Mouse (Mus musculus): ENCODE data around the gene Smco2. TPM values are rescaled to one million over a fixed set of nuclear protein-coding genes. Genes with fewer than 3 reads are reported as not detected.
"Not testable (repeated sequence)": the region's sequence is repeated elsewhere in the genome, so short reads cannot be mapped to it uniquely, and the experiment has no call there.

The Smco2 gene
- polyA plus RNA-seq, 1 experiment from 2014 or later, result not detected

DNA sequence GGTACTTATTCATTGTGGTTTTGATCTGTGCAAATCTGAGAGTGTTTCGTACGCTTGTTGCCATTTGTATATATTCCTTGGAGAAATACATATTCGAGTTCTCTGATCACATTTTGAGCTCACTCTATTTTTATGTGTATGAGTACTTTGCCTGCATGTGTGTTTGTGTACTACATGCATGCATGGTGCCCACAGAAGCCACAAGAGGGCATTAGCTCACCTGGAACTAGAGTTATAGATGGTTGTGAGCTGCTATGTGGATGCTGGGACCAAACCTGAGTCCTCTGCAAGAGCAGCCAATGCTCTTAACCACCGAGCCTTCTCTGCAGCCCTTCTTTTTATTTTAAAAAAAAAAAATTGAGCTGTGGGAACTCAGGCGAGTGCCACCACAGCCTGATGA lies 11.5 kb upstream of the Smco2 start:
- Histone ChIP-seq H3K36me3 (no peaks in the 10 kb centered on the region), H3K9me3 (replicated peaks) (no peaks in the 10 kb centered on the region), H3K4me3 (no peak overlapping the region), H3K4me1 (peaks cover 13% of the 10 kb centered on the region), H3K27ac (replicated peaks) (no peak overlapping the region), H3K27me3 (ENCODE audit: low read depth, poor library complexity, severe bottlenecking) (no peaks in the 10 kb centered on the region)
- no peak for DNase-seq (ENCODE audit: low spot score)
- 91% methylated on average over 5 of the region's 5 CpGs for WGBS

DNA sequence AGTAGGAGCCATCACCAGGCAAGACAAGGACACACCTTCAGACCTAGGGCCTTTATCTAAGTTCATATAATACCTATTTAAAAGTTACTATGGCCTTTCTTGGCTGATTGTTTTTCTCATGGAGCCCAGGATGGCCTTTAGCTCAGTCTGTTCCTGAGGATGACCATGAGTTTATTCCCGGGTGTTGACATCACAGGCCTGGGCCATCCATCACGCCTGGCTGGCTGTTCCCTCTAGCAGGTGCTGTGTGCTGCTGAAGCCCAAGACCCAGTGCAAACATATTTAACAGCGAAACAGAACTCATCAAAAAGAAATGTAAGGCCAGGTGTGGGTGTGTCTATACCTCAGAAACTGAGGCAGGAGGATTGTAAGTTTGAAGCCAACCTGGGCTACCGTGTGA lies 11.0 kb upstream of the Smco2 start:
- no peak for DNase-seq (ENCODE audit: low spot score)
- Histone ChIP-seq H3K27ac (replicated peaks) (no peak overlapping the region), H3K27me3 (ENCODE audit: low read depth, poor library complexity, severe bottlenecking) (no peaks in the 10 kb centered on the region), H3K4me1 (peaks cover 13% of the 10 kb centered on the region), H3K9me3 (replicated peaks) (no peaks in the 10 kb centered on the region), H3K4me3 (no peak overlapping the region), H3K36me3 (no peaks in the 10 kb centered on the region)
- 86% methylated on average over 4 of the region's 4 CpGs for WGBS

DNA sequence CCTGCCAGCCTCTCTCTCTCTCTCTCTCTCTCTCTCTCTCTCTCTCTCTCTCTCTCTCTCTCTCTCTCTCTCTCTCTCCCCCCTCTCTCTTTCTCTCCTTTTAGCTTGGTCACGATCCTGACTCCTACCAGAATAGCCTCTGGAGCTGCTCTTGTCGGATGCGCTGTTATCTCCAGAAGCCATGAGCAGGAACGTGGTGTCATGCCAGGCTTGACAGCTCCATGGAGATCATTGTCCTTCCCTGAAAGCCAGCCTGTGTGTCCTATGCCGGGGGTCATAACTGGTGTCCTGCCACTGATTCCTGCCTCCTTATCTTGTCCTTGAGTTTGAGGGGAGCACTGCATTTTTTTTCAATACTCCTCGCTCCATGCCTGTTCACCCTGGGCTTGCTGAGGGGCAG lies 5.0 kb upstream of the Smco2 start:
- no peak overlapping the region for H3K27ac ChIP-seq (replicated peaks)
- no peak for DNase-seq (ENCODE audit: low spot score)
- H3K36me3 ChIP-seq, result no peaks in the 10 kb centered on the region
- H3K4me3 ChIP-seq, result no peak overlapping the region
- H3K4me1 ChIP-seq, result peaks cover 12% of the 10 kb centered on the region
- H3K9me3 ChIP-seq (replicated peaks), result no peaks in the 10 kb centered on the region
- no peaks in the 10 kb centered on the region for H3K27me3 ChIP-seq (ENCODE audit: low read depth, poor library complexity, severe bottlenecking)
- 89% methylated on average over 6 of the region's 6 CpGs for WGBS

DNA sequence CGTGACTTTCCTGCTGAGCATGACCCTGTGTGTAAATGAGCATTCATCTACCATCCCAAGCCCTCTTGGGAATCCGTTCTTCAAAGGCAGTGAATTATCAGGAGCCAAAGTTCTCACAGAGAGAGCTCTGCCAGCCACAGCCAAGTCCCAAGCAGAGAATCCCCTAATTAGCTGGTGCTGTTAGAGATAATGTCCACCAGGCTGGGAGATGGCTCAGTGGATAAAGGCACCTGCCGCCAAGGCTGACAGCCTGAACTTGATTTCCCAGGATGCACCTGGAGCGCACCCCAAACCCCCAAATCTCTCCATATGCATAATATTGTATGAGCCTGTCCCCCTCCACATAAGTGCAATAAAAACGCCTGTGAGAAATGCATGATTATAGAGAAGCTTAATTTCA lies 4.6 kb upstream of the Smco2 start:
- WGBS, result 78% methylated on average over 5 of the region's 5 CpGs
- Histone ChIP-seq H3K4me1 (peaks cover 14% of the 10 kb centered on the region), H3K27me3 (ENCODE audit: low read depth, poor library complexity, severe bottlenecking) (no peaks in the 10 kb centered on the region), H3K36me3 (no peaks in the 10 kb centered on the region), H3K9me3 (replicated peaks) (no peaks in the 10 kb centered on the region), H3K27ac (replicated peaks) (no peak overlapping the region), H3K4me3 (no peak overlapping the region)
- DNase-seq (ENCODE audit: low spot score), result no peak

DNA sequence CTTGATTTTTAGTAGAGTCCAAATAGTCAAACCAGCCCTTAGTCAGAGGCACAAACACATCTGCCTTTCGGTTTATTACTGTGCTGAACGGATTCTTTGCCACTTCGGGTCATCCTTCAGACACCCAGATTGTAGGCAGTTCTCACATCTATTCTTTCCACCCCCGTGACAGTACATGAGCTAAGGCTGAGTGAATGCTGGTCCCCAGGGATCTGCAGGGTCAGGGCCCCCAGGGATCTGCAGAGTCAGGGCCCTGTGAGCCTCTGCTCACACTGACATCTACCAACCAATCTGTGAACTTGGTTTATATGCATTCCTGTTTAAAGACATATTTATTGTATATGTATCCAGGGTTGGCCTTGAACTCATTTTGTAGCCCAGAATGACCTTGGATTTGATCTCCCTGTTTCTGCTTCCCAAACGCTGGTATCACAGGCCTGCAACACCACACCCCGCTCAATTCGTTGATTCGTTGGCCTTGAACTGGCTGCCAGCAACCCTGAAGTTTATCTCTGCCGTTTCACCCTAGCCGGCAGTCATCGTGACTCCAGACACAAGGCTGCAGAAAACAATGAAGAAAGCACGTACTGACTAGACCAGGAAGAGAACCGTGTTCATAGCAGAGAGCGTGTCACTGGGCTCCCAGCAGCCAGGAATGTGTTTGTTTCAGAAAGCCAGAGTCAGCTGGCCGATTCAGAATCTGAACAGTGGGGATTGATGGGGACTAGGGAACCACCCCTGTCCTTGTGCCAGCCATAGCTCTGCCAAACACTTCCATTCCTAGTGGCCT lies 3.7 kb upstream of the Smco2 start:
- Histone ChIP-seq H3K9me3 (replicated peaks) (no peaks in the 10 kb centered on the region), H3K4me3 (no peak overlapping the region), H3K36me3 (no peaks in the 10 kb centered on the region), H3K27me3 (ENCODE audit: low read depth, poor library complexity, severe bottlenecking) (no peaks in the 10 kb centered on the region), H3K4me1 (peaks cover 14% of the 10 kb centered on the region), H3K27ac (replicated peaks) (no peak overlapping the region)
- DNase-seq (ENCODE audit: low spot score), result no peak
- WGBS, result 87% methylated on average over 15 of the region's 15 CpGs

DNA sequence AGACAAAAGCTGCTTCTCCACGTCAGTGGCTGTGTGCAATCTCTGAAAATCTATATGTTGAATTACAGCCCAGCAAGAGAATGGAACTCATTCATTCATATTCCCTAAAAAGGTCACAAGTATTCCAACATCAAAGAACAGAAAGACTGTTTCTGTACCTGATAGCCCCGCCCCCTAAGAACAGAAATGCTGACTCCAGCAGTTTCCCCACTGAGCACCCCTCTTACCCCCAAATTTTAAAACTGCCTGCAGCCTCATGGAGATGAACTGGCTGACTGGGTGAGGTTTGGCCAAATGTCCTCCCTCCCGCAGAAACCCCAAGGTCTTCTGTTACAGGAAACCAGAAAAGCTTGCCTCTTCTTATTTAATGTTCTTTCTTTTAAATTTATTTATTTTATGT lies 2.5 kb upstream of the Smco2 start:
- H3K36me3 ChIP-seq, result no peaks in the 10 kb centered on the region
- no peaks in the 10 kb centered on the region for H3K9me3 ChIP-seq (replicated peaks)
- H3K4me1 ChIP-seq, result peaks cover 14% of the 10 kb centered on the region
- no peak overlapping the region for H3K4me3 ChIP-seq
- DNase-seq (ENCODE audit: low spot score), result no peak
- H3K27ac ChIP-seq (replicated peaks), result no peak overlapping the region
- WGBS, result 82% methylated on average over 3 of the region's 3 CpGs
- H3K27me3 ChIP-seq (ENCODE audit: low read depth, poor library complexity, severe bottlenecking), result no peaks in the 10 kb centered on the region

DNA sequence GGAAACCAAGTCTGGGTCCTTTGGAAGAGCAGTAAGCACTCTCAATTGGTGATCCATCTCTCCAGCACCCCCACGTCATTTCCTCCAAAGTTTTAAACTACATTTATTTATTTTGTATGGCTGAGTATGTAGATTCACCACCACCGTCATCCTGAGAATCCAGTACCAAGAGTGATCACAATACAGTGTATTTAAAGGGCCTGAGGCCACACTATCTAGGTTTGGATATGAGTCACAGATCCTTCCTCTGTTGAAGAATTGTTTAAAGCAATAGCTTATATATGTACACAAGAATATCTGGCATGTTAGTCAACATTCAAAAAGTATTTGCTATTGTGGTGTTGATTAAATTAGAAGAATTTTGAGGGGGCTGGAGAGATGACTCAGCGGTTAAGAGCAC lies 1.6 kb upstream of the Smco2 start:
- Histone ChIP-seq H3K36me3 (no peaks in the 10 kb centered on the region), H3K4me3 (no peak overlapping the region), H3K27me3 (ENCODE audit: low read depth, poor library complexity, severe bottlenecking) (no peaks in the 10 kb centered on the region), H3K9me3 (replicated peaks) (no peaks in the 10 kb centered on the region), H3K4me1 (peaks cover 10% of the 10 kb centered on the region; the same call in 1 of the 2 replicates), H3K27ac (replicated peaks) (no peak overlapping the region)
- no peak for DNase-seq (ENCODE audit: low spot score)
- WGBS, result 85% methylated on average over 3 of the region's 3 CpGs

DNA sequence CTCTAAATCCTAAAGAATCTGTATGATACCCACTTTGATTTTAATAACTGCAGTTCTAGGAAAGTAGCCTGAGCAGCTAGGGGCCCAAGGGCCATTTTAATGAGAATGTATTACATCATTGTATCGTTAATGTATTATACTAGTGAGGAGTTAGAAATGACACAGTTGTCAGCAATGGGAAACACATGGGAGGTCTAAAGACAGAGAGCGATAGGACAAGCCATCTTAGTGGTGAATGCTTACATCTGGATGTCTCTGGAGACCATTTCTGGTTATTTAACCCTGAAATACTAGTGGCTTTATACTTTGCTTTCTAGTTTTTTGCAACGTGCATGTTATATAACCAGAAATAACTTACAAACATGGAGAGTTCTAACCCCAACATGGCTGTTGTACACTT lies 2.0 kb downstream of the Smco2 start:
- WGBS, result 88% methylated on average over 3 of the region's 3 CpGs
- H3K27me3 ChIP-seq (ENCODE audit: low read depth, poor library complexity, severe bottlenecking), result no peaks in the 10 kb centered on the region
- 0 out of 2 replicates have a peak, but pooled peaks cover 3% of the 10 kb centered on the region for H3K9me3 ChIP-seq (replicated peaks)
- no peaks in the 10 kb centered on the region for H3K36me3 ChIP-seq
- peaks cover 5% of the 10 kb centered on the region; the same call in 1 of the 2 replicates for H3K4me1 ChIP-seq
- H3K27ac ChIP-seq (replicated peaks), result no peak overlapping the region
- DNase-seq (ENCODE audit: low spot score), result no peak
- H3K4me3 ChIP-seq, result no peak overlapping the region

DNA sequence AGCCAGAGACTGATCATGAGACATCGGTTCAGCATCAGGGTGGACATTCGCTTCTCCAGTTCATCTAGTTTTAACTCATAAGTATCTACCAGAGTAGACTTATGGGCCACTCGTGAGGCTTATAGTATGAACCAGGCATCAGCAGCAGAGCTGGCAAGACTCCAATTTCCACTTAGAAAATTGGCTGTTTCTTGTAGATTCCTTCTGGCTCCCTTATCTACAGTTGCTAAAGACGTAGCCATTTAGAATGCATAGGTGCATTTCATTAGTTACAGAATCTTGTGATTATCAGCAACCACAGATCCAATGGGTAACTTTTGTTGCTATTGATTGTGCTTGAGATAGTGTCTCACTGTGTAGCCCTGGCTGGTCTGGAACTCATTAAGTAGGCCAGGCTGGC lies 2.8 kb downstream of the Smco2 start:
- Histone ChIP-seq H3K27me3 (ENCODE audit: low read depth, poor library complexity, severe bottlenecking) (no peaks in the 10 kb centered on the region), H3K36me3 (no peaks in the 10 kb centered on the region), H3K9me3 (replicated peaks) (0 out of 2 replicates have a peak, but pooled peaks cover 3% of the 10 kb centered on the region), H3K27ac (replicated peaks) (no peak overlapping the region), H3K4me1 (peaks cover 5% of the 10 kb centered on the region; the same call in 1 of the 2 replicates), H3K4me3 (no peak overlapping the region)
- no peak for DNase-seq (ENCODE audit: low spot score)
- WGBS, result 93% methylated on average over 4 of the region's 4 CpGs

DNA sequence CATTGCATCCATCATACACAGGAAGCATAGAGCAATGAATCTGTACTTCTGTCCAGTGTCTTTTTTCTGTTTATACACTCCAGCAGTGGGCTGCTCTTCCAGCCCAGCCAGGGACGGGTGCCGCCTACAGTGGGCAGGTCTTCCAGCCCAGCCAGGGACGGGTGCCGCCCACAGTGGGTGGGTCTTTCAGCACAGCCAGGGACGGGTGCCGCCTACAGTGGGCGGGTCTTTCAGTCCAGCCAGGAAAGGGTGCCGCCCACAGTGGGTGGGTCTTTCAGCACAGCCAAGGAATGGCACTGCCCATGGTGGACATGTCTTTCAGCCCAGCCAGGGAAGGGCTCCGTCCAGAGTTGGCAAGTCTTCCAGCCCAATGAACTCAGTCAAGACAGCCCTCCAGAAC lies 5.3 kb downstream of the Smco2 start:
- H3K4me1 ChIP-seq, result no peaks in the 10 kb centered on the region
- 0 out of 2 replicates have a peak, but pooled peaks cover 3% of the 10 kb centered on the region for H3K9me3 ChIP-seq (replicated peaks)
- 94% methylated on average over 9 of the region's 9 CpGs for WGBS
- no peak overlapping the region for H3K4me3 ChIP-seq
- no peak for DNase-seq (ENCODE audit: low spot score)
- no peaks in the 10 kb centered on the region for H3K27me3 ChIP-seq (ENCODE audit: low read depth, poor library complexity, severe bottlenecking)
- H3K27ac ChIP-seq (replicated peaks), result no peak overlapping the region
- no peaks in the 10 kb centered on the region for H3K36me3 ChIP-seq

DNA sequence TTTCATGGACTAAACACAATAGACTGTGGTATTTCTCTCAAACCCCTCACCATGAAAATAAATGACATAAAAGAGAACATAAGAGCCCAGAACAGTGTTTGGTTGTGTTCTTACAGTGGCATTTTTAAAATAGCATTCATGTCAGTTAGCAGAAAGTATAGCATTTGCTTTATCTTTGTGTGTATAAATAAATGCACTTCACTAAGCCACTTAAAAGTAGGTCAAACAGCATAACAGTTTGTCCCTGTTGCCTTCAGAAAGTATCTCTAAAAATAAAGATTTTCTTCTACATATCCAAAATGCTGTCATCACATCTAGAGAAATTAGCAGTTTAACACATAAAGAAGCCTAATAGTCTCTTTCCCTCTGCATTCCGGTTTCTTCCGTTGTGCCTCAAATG lies 7.5 kb downstream of the Smco2 start:
- no peaks in the 10 kb centered on the region for H3K36me3 ChIP-seq
- no peak overlapping the region for H3K4me3 ChIP-seq
- WGBS, result 97% methylated on average over 2 of the region's 2 CpGs

DNA sequence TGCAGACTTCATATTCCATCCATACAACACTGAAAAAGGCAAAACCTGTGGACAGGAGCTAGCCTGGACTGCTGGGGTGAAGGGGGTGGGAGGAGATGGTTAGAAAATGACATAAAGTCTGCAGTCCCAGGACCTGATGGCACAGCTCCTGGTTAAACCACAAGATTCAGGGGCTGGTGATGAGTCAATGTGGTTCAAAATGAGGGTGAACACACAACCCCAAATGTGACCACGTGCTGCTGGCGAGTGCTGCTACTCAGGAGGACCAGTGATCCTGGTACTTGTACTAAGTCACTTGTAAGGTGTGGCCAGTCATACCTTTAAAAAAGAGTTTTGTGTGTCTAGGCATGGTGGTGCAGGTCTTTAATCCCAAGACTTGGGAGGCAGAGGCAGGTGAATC lies 13.2 kb downstream of the Smco2 start:
- no peaks in the 10 kb centered on the region for H3K36me3 ChIP-seq
- H3K4me1 ChIP-seq, result no peaks in the 10 kb centered on the region
- H3K9me3 ChIP-seq (replicated peaks), result no peaks in the 10 kb centered on the region
- 90% methylated on average over 2 of the region's 2 CpGs for WGBS
- H3K4me3 ChIP-seq, result no peak overlapping the region
- H3K27me3 ChIP-seq (ENCODE audit: low read depth, poor library complexity, severe bottlenecking), result no peaks in the 10 kb centered on the region
- no peak for DNase-seq (ENCODE audit: low spot score)
- H3K27ac ChIP-seq (replicated peaks), result no peak overlapping the region

More for the DNA sequence above, 7.5 kb downstream of the Smco2 start:
- DNase-seq (ENCODE audit: low spot score), result no peak
- Histone ChIP-seq H3K4me1 (no peaks in the 10 kb centered on the region), H3K27me3 (ENCODE audit: low read depth, poor library complexity, severe bottlenecking) (no peaks in the 10 kb centered on the region), H3K9me3 (replicated peaks) (0 out of 2 replicates have a peak, but pooled peaks cover 3% of the 10 kb centered on the region), H3K27ac (replicated peaks) (no peak overlapping the region)

DNA sequence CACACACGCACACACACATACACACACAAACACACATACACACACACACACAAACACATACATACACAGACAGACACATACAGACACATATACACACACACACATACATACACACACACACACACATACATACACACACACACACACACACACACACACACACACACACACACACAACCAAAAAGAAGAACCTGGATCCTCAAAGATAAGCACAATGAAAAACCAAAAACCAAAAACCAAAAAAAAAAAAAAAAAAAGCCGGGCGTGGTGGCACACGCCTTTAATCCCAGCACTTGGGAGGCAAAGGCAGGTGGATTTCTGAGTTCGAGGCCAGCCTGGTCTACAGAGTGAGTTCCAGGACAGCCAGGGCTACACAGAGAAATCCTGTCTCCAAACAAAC lies 14.5 kb downstream of the Smco2 start:
- not testable (repeated sequence) for H3K4me3 ChIP-seq; H3K4me1 ChIP-seq; H3K36me3 ChIP-seq; H3K27ac ChIP-seq (replicated peaks); DNase-seq (ENCODE audit: low spot score); H3K27me3 ChIP-seq (ENCODE audit: low read depth, poor library complexity, severe bottlenecking); H3K9me3 ChIP-seq (replicated peaks)
- 88% methylated on average over 3 of the region's 5 CpGs for WGBS

Measured in midbrain, embryonic 10.5 days (tissue).